Comparison of ENCODE assay signal across 8 mouse cellular contexts in the genomic region with DNA sequence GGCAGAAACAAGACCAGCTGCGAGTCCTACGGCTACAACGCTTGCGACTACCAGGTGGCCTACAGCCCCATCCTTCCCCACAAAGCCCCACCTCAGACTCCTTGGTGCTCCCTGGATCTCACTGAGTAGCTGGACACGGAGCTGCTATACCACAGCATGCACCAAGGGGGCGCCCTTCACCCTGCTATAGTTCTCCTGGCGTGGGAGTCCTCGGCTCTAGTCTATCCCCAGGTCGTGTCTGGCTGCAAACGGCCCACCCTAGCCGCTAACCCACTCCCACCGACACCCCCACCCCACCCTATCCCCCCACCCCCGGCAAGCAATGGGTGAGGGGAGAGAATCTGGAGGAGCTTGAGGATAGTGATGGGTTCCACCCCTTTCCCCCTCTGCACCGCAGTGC. TPM values are rescaled to one million over a fixed set of nuclear protein-coding genes. Genes with fewer than 3 reads are reported as not detected.
DNase-seq lines count a peak whose midpoint lies in the region; ATAC-seq and TF ChIP-seq lines count a peak whose summit lies in the region.

No protein-coding gene starts in this region.

- no peak overlapping the region for H3K4me3 ChIP-seq in liver, adult 2 months (ENCODE audit: insufficient read depth, low read depth, low read length)

- 8% methylated on average over 14 of the region's 14 CpGs for WGBS in liver, adult 2 months

- TF ChIP-seq CTCF in liver, adult 2 months (IDR thresholded peaks at IDR 0.05; ENCODE audit: low read depth, low read length), result peak; percentile 94

- H3K79me2 ChIP-seq in liver, adult 2 months (ENCODE audit: control insufficient read depth, insufficient read depth, low read length), result no peaks in the 10 kb centered on the region

- intact Hi-C loops in left cerebral cortex, postnatal 36 days (cut with DNase I), result loop anchor here (5.0 kb wide), 1 partner anchor 37 kb away; a partner anchor contains a TSS

- no peaks in the 10 kb centered on the region for H3K27me3 ChIP-seq in liver, adult 2 months (ENCODE audit: control insufficient read depth, insufficient read depth, low read length)

- H3K9ac ChIP-seq in liver, adult 2 months (ENCODE audit: low read depth, low read length), result no peak overlapping the region

- ATAC-seq in common myeloid progenitor, adult 5-6 weeks (replicated peaks; ENCODE audit: low read depth, poor library complexity, severe bottlenecking), result peak; percentile 58
- ATAC-seq in monocyte, adult 5-6 weeks (replicated peaks; ENCODE audit: insufficient number of reproducible peaks, low FRiP score, low TSS enrichment, poor library complexity, severe bottlenecking), result peak; percentile 59; the same call in 1 of the 2 replicates

- no peak for TF ChIP-seq POLR2A in liver, adult 2 months (IDR thresholded peaks at IDR 0.05; ENCODE audit: extremely low read depth, insufficient read depth, low read length)

- peaks cover 4% of the 10 kb centered on the region for H3K4me1 ChIP-seq in liver, adult 2 months (ENCODE audit: control insufficient read depth, insufficient read depth, low read length)

- no peaks in the 10 kb centered on the region for H3K36me3 ChIP-seq in liver, adult 2 months (ENCODE audit: control insufficient read depth, insufficient read depth, low read length)

- no peak overlapping the region for H3K27ac ChIP-seq in liver, adult 2 months (replicated peaks; ENCODE audit: insufficient read depth, low read depth, low read length)

- DNase-seq in left cerebral cortex, adult 18-20 months (ENCODE audit: low spot score in 2 of 2), result peak; percentile 64 to 68
- no peak for DNase-seq in left cerebral cortex, postnatal 36 days (ENCODE audit: low spot score in 2 of 2)
- DNase-seq in heart, adult 18-20 months, result peak; percentile 74 to 84
- DNase-seq in kidney, adult 11 months, result peak; percentile 65
- peak; percentile 41 for DNase-seq in liver, adult 2 months (ENCODE audit: extremely low read depth, low read depth, low spot score)
- DNase-seq in testis, postnatal 14 days (ENCODE audit: low spot score), result peak; percentile 76

RNA-seq across cellular contexts. Expression of a gene that starts 7.2 kb away (rescaled TPM):
- total RNA-seq in left cerebral cortex, adult 18-20 months (2021), result not detected
- not detected for total RNA-seq in left cerebral cortex, postnatal 36 days (2021)
- 0.69 TPM in 1 of 2 replicates, not detected in the other for total RNA-seq in common myeloid progenitor, adult 5-6 weeks (2017)
- not detected for total RNA-seq in heart, adult 18-20 months (2021)
- not detected in 2 replicates for total RNA-seq in liver, adult 2 months (2014; rRNA removed)
- polyA plus RNA-seq in liver, adult 2 months (2012; rRNA removed), result not detected in 2 replicates
- total RNA-seq in monocyte, adult 5-6 weeks (2017), result not detected in 3 replicates

RNA-seq across cellular contexts. Expression of a gene that starts 8.3 kb away (rescaled TPM):
- total RNA-seq in left cerebral cortex, adult 18-20 months (2021), result 1 to 10 TPM; 7.0 to 7.3 TPM
- total RNA-seq in left cerebral cortex, postnatal 36 days (2021), result 1 to 10 TPM; 4.5 to 8.9 TPM
- total RNA-seq in common myeloid progenitor, adult 5-6 weeks (2017), result 11.4 and 40.7 TPM in 2 replicates
- total RNA-seq in heart, adult 18-20 months (2021), result 10 to 100 TPM; 11.6 to 16.4 TPM
- 5.3 and 8.8 TPM in 2 replicates for total RNA-seq in liver, adult 2 months (2014; rRNA removed)
- 11.8 and 13.5 TPM in 2 replicates for polyA plus RNA-seq in liver, adult 2 months (2012; rRNA removed)
- total RNA-seq in monocyte, adult 5-6 weeks (2017), result 81.0 to 99.7 TPM (median 93.0 TPM) in 3 replicates

RNA-seq across cellular contexts. Expression of a gene that starts 8.4 kb away (rescaled TPM):
- total RNA-seq in left cerebral cortex, adult 18-20 months (2021), result 1 to 10 TPM in 1 of 2 experiments, under 1 TPM in 1; 0.40 to 1.1 TPM
- total RNA-seq in left cerebral cortex, postnatal 36 days (2021), result under 1 TPM; 0.62 to 0.68 TPM
- total RNA-seq in common myeloid progenitor, adult 5-6 weeks (2017), result 1.6 and 8.4 TPM in 2 replicates
- 1 to 10 TPM; 4.6 to 5.6 TPM for total RNA-seq in heart, adult 18-20 months (2021)
- total RNA-seq in liver, adult 2 months (2014; rRNA removed), result 0.55 and 1.1 TPM in 2 replicates
- polyA plus RNA-seq in liver, adult 2 months (2012; rRNA removed), result 1.7 and 3.1 TPM in 2 replicates
- 11.8 to 27.8 TPM (median 18.2 TPM) in 3 replicates for total RNA-seq in monocyte, adult 5-6 weeks (2017)

RNA-seq across cellular contexts. Expression of a gene that starts 19.2 kb away (rescaled TPM):
- 1 to 10 TPM in 1 of 2 experiments, under 1 TPM in 1; 0.86 to 2.6 TPM for total RNA-seq in left cerebral cortex, adult 18-20 months (2021)
- 1 to 10 TPM; 1.4 to 2.2 TPM for total RNA-seq in left cerebral cortex, postnatal 36 days (2021)
- 2.5 and 3.1 TPM in 2 replicates for total RNA-seq in common myeloid progenitor, adult 5-6 weeks (2017)
- total RNA-seq in heart, adult 18-20 months (2021), result 1 to 10 TPM in 1 of 2 experiments, under 1 TPM in 1; 0.87 to 1.4 TPM
- 0.37 and 0.40 TPM in 2 replicates for total RNA-seq in liver, adult 2 months (2014; rRNA removed)
- 0.21 and 0.40 TPM in 2 replicates for polyA plus RNA-seq in liver, adult 2 months (2012; rRNA removed)
- 3.7 to 10.5 TPM (median 5.6 TPM) in 3 replicates for total RNA-seq in monocyte, adult 5-6 weeks (2017)

RNA-seq across cellular contexts. Expression of a gene that starts 19.2 kb away (rescaled TPM):
- total RNA-seq in left cerebral cortex, adult 18-20 months (2021), result 10 to 100 TPM in 1 of 2 experiments, 1 to 10 TPM in 1; 9.3 to 15.8 TPM
- 10 to 100 TPM; 10.1 to 10.2 TPM for total RNA-seq in left cerebral cortex, postnatal 36 days (2021)
- 93.0 and 96.3 TPM in 2 replicates for total RNA-seq in common myeloid progenitor, adult 5-6 weeks (2017)
- 100 to 1,000 TPM; 112 TPM for total RNA-seq in heart, adult 18-20 months (2021)
- total RNA-seq in liver, adult 2 months (2014; rRNA removed), result 37.9 and 54.2 TPM in 2 replicates
- polyA plus RNA-seq in liver, adult 2 months (2012; rRNA removed), result 124 and 152 TPM in 2 replicates
- total RNA-seq in monocyte, adult 5-6 weeks (2017), result 134 to 139 TPM (median 137 TPM) in 3 replicates

Comparison
In these comparisons a context has a peak if more than half of its experiments do, and no peak if none do; other contexts are left out.
1. DNase-seq: peak in left cerebral cortex, adult 18-20 months (2 of 2), heart, adult 18-20 months (2 of 2), kidney, adult 11 months (single experiment), liver, adult 2 months (single experiment) and testis, postnatal 14 days (single experiment); none in left cerebral cortex, postnatal 36 days (0 of 2).